Comparison of ENCODE assay signal across 23 mouse cellular contexts in the genomic region with DNA sequence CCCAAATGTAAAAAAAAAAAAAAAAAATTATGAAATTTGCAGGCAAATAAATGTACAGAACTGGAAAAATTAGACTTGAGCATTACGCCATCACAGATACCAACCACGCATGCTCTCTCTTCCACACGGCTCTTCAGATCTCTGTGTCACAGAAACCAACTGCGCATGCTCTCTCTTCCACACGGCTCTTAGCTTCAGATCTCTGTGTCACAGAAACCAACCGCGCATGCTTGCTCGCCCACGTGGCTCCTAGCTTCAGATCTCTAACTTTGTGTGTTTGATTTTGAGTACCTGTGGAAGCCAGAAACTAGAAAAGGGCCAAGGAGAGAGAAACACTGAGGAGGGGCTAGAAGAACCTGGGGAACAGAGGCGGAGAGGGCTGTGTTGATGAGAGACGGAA.
"Had no signal": no experiment of that assay in that cellular context is flagged by ENCODE, and none has a peak within 500 bp of the region (broad histone marks: within the 10 kb centered on the region; RNA-seq: fewer than 3 reads in every experiment).

No protein-coding gene starts in this region.

- H3K4me3 ChIP-seq: gastrocnemius, adult 2 months; hindbrain, embryonic 10.5 days; hindbrain, embryonic 13.5 days; hindbrain, embryonic 15.5 days; limb, embryonic 13.5 days; limb, embryonic 15.5 days; liver, embryonic 12.5 days had no signal

- DNase-seq: gastrocnemius, adult 2 months; gastrocnemius, postnatal 10 days; gastrocnemius, postnatal 25 days; heart, adult 18-20 months; heart, postnatal 10 days; heart, postnatal 4 days; kidney, adult 18-20 months; kidney, adult 8-10 months; kidney, postnatal 10 days; kidney, postnatal 25 days; layer of hippocampus, adult 9-11 months; layer of hippocampus, postnatal 36 days; left cerebral cortex, postnatal 4 days had no signal

- H3K4me2 ChIP-seq: heart, embryonic 11.5 days; hindbrain, embryonic 13.5 days; hindbrain, embryonic 15.5 days; limb, embryonic 13.5 days; limb, embryonic 15.5 days; liver, embryonic 12.5 days had no signal

- H3K4me1 ChIP-seq: hindbrain, embryonic 10.5 days; limb, embryonic 13.5 days; limb, embryonic 15.5 days; liver, embryonic 12.5 days had no signal

- H3K9me3 ChIP-seq: hindbrain, embryonic 13.5 days; hindbrain, embryonic 15.5 days; limb, embryonic 15.5 days; liver, embryonic 12.5 days had no signal

- H3K27ac ChIP-seq: gastrocnemius, adult 2 months; hindbrain, embryonic 10.5 days; hindbrain, embryonic 13.5 days; hindbrain, embryonic 15.5 days; hindbrain, postnatal 0 days; limb, embryonic 13.5 days; limb, embryonic 15.5 days; liver, embryonic 12.5 days; liver, embryonic 14.5 days had no signal

- H3K27me3 ChIP-seq: hindbrain, embryonic 13.5 days; hindbrain, embryonic 15.5 days; limb, embryonic 13.5 days; limb, embryonic 15.5 days; liver, embryonic 12.5 days had no signal

- ATAC-seq: hindbrain, postnatal 0 days; intestine, embryonic 16.5 days; liver, embryonic 12.5 days had no signal

- H3K9ac ChIP-seq: hindbrain, embryonic 13.5 days; hindbrain, embryonic 15.5 days; limb, embryonic 13.5 days; limb, embryonic 15.5 days; liver, embryonic 12.5 days; liver, embryonic 14.5 days had no signal
